Mouse (Mus musculus): ENCODE results near the gene Ypel5. TPM values are rescaled to one million over a fixed set of nuclear protein-coding genes. Genes with fewer than 3 reads are reported as not detected.

Gene Ypel5
- total RNA-seq, 2 experiments from 2014 or later: 37.7 TPM

DNA sequence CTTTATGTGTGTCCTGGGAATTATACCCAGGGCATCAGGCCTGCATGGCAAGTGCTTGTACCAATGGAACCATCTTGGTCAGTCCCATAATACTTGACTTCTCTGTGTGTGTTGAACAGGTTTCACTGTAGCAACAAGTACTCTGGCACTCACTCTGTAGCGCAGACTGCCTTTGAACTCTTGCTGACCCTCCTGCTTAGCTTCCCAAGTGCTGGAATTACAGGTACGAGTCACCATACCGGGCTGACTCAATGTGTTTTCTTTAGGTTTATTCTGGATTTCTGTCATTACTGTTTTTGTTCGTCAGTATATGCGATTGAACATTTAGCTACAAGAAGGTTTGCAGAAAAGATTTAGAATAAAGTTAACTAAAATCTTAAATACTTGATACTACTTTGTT is 61.7 kb downstream of the Ypel5 start:
- intact Hi-C loops (cut with DNase I): loop anchor here (10.0 kb wide), 1 partner anchor 847 kb away; no protein-coding TSS in a partner anchor
- no peak for DNase-seq (ENCODE audit: low spot score)

DNA sequence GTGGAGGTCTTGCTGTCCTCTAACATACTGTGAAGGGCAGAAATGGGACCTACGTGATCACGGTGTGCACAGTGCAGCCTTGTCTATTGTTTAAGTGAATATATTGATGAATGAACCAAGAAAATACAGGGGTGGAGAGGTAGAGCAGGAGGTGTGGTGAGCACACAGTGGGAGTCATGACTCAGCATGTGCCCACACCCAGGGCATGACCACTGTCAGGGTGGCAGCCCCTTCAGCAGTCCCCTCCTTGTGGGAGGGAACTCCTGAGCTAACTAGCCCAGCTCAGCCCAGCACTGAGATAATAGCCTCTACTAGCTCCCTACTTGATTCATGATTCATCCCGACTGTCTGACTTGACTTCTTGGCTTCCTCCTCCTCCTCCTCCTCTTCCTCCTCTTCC is 62.5 kb downstream of the Ypel5 start:
- intact Hi-C loops (cut with DNase I): loop anchor here (10.0 kb wide), 1 partner anchor 846 kb away; no protein-coding TSS in a partner anchor
- DNase-seq (ENCODE audit: low spot score): no peak

Other genes with a start within 250 kb of the Ypel5 start
- not detected for gene Alk, start 231.8 kb upstream of the Ypel5 start, total RNA-seq (2021)
- gene Lbh, start 81.9 kb downstream of the Ypel5 start, total RNA-seq (2021): 100 to 1,000 TPM; 390 to 430 TPM